Mouse (Mus musculus) megakaryocyte-erythroid progenitor cell, adult 5-6 weeks (primary cell): ENCODE results near the gene Tmem59l. TPM values are rescaled to one million over a fixed set of nuclear protein-coding genes. Genes with fewer than 3 reads are reported as not detected.

Source experiments
- ATAC-seq: replicated peaks from 2 replicates; pipeline ENCODE4 v1.8.0; 2016; ENCODE audit warnings: mild to moderate bottlenecking, inconsistent platforms; ENCODE audit not compliant: severe bottlenecking, poor library complexity, low FRiP score, low TSS enrichment
- total RNA-seq, 2 experiments: library from RNA; stranded (forward) in 1 of 2; stranded (reverse) in 1 of 2; fragments of 200-1000, 215-1000 nt in 1 of 2; fragments of >200 nt in 1 of 2; fragmentation: Nextera tagmentation in 1 of 2; gene quantifications; 2 replicates each; pipeline ENCODE4 v1.2.3; 2014 to 2017

Tmem59l gene
- total RNA-seq, 2 experiments from 2014 or later, result not detected

DNA sequence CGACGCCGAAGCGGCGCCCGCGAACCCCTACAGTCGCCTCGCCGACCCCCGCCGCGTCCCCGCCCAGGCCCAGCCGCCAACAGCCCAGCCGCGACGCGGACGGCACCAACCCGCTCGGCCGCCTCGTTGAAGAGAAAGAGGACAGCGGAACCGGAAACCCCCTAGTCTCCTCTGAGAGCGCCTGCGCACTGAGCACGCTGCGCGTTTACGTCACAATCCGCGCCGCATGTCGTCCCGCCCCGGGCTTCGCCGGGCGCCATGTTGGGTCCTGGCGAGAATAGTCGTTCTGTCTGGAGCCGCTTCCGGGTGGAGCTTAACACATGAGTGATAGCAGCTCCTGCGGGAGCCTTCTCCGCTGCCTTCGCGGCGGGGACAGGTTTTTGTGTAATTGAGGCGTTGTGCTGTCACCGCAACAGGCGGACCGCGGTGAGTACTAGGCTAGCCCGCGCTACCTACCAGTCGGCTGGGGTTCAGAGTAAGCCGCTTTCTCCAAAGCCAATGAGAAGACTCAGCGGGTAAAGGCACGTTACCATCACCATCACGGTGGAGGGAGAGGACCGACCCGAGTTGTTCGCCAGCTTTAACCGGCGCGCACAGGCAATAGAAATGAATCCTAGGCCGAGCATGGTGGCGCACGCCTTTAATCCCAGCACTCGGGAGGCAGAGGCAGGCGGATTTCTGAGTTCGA, 23.2 kb upstream of the Tmem59l start, which contains the start of gene Uba52:
Gene Uba52, minus strand, starts transcription at position 574 of the 688 bp plus-strand sequence.
- peak; percentile 66 for ATAC-seq

GRCm38 (mm10) chr8:70509281-70509952, 22.3 kb upstream of the Tmem59l start:
- no peak for ATAC-seq

DNA sequence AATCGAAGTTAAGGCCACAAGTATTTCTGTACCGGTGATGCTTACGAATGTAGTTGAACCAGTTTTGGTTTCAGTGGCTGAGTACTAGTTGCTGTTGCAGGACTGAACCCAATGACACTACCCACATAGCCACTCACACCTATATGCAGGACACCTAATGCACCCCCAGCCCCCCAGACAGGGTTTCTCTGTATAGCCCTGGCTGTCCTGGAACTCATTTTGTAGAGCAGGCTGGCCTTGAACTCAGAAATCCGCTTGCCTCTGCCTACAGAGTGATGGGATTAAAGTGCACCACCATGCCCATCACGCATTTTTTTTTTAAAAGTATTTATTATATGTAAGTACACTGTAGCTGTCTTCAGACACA, 19.9 kb upstream of the Tmem59l start:
- no peak for ATAC-seq

- peak; percentile 56 for ATAC-seq
Measured at GRCm38 (mm10) chr8:70506328-70507026, 19.3 kb upstream of the Tmem59l start, which contains the start of gene Rex1bd. Gene Rex1bd (minus strand): TSS chr8:70506752.

DNA sequence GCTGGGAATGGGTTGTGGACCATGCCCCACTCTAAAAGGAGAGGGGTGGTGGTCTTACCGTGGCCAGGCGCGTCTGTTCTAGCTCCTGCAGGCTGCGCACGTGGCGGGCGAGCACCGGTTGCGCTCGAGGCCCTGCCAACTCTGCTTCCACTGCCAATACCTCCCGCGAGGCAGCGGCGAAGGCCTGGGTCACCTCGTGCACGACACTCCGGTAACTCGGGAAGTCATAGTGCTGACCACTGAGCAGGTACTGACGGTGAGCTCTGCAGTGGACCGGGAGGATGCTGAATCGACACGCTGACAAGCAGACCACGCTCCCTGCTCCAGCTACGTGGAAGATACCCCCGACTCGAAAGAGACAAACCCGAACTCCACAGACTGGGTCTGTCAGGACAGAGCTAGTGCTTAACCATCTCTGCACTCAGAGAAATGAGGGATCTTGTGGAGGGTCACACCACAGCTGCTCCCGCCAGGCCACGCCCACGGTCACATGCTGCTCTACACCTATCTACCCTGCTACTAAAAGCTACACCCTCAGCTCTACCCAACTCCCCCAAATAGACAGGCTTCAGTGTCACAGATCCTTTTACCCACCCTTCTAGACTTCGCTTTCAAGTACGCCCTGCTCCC, 18.7 kb upstream of the Tmem59l start:
- peak; percentile 8 for ATAC-seq

DNA sequence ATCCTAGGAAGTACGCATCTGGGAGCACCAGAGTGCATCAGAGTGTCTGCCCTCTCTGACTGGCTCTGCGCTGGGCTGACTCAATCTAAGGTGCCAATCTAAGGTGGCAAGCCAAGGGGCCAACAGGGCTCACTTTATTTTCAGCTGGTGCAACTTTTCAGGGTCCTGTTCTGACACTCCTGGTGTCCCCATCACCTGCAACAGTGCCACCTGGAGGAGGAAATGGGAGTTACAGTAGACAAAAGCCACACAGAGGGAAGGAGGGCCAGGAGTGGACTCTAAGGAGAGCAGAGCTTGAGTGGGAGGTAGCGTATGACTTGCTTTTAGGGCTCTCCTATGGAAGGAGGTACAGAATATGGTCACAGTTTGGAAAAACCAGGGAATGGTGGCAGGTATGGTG, 17.7 kb upstream of the Tmem59l start:
- no peak for ATAC-seq

- no peak for ATAC-seq
Measured at GRCm38 (mm10) chr8:70504291-70504716, 17.1 kb upstream of the Tmem59l start.

GRCm38 (mm10) chr8:70503062-70503750, 16.0 kb upstream of the Tmem59l start:
- no peak for ATAC-seq

DNA sequence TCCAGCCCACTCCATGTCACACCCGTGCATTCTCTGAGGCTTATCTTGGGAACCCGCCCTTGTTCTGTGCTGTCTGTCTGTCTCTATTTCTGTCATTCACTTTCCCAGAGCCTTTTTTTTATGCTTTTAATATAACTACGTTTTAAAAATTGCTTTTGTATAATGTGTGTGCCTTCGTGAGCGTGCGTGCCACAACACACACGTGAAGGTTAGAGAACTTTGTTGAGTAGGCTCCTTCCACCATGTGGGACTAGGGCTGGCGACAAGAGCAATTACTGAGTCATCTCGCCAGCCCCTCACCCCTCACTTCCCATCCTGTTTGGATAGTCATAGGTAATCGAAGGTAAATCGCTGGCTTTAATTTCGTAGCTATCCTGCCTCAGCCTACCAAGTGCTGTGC, 15.4 kb upstream of the Tmem59l start:
- ATAC-seq, result no peak

- no peak for ATAC-seq
Measured at GRCm38 (mm10) chr8:70501820-70502529, 14.8 kb upstream of the Tmem59l start.

DNA sequence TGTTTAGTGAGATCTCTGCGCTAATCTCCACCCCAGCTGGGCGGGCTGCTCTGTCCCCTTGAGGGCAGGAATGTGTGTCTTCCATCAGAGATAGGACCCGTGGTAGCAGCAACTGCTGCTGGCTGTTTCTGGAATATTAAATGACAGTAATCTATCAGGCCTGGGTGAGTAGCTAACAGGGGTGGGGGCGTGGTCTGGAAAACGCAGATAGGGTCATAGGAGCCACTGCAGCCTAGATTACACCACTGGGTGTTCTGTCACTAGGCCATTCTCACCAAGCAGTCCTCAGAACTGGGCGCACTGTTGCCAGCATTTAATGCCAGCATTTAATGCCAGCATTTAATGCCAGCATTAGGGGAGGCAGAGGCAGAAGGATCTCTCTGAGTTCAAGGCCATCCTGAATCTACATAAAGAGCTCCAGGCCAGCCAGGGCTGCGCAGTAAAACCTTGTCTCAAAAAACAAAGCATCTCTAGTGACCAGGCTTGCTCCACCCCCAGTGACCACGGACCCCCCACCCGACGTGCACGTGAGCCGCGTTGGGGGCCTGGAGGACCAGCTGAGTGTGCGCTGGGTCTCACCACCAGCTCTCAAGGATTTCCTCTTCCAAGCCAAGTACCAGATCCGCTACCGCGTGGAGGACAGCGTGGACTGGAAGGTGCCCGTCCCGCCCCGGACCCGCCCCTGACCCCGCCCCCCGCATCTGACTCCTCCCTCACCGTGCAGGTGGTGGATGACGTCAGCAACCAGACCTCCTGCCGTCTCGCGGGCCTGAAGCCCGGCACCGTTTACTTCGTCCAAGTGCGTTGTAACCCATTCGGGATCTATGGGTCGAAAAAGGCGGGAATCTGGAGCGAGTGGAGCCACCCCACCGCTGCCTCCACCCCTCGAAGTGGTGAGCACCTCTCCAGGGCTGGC, 13.5 kb upstream of the Tmem59l start:
- ATAC-seq, result peak; percentile 73

GRCm38 (mm10) chr8:70495771-70496062, 8.6 kb upstream of the Tmem59l start:
- ATAC-seq, result no peak

DNA sequence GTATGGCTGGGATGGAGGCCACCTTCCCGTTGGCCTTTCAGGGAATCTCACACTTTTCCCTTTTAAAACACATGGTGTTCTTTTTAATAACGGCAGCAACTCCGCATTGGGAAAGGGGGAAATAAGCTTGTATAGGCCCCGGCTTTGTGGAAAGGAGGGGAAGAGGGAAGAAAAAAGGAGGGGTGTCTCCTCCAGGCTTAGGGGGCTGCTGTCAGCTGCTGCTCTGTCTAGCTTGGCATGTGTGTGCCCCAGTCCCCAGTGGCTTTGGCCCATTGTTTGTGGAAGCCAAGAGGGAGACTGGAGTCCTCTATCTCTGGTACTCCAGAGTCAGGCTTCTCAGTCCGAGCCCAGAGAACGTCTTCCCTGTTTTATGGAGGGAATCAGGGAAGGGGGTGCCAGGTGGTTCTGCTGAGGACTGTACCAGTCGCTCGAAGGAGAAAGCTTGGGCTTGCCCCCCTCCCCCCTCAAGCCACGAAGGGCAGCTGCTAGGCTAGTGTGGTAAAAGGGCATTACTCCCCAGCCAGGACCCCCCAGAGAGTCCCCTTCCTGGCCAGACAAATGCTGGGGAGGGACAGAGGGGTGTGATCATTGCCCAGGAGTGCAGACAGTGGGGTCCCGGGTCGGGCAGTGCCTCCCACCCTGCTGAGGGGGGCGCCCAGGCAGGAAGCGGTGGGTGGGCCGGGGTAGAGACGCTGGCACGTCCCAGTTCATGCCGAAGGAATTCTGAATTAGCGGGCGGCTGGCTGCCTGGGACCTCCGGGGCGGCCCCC, 8.0 kb upstream of the Tmem59l start:
- ATAC-seq, result no peak

DNA sequence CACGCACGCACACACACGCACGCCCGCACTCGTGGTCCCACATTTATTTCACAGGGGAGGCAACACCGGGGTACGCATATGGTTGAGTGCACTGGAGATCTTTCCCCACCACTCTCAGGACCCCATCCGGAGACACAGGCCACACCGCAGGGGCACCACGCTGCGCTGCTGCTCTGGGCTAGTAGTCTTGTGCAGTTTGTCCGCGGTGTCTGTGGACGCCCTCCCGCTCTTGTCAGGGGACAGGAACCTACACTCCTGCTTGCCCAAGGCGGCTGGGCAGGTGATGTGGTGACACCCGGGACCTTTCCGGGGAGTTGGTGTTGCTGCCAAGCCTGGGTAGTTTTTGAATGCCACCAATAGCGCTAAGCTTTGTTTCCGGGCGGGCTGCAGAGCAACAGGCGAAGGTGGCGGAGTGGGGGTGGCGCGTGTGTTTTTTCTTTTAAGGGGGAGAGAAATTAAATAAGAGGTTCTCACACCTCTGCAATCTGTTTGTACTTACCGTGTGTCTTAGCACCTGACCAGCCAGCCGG, 7.3 kb upstream of the Tmem59l start:
- no peak for ATAC-seq

GRCm38 (mm10) chr8:70493692-70494415, 6.7 kb upstream of the Tmem59l start:
- no peak for ATAC-seq
